Mouse (Mus musculus) Patski (cell line): ENCODE measurements around the gene Yap1. TPM values are rescaled to one million over a fixed set of nuclear protein-coding genes. Genes with fewer than 3 reads are reported as not detected.

ENCODE experiments used
- ATAC-seq: fragments of 100-300 bp; one replicate; pipeline ENCODE4 v1.8.0; 2021
- CTCF ChIA-PET: fragments of 350-600 bp; sonication (Branson Sonifier 250); formaldehyde crosslinking; loops from one replicate; lab custom pipeline; 2022; ENCODE audit warnings: inconsistent platforms; lab: Charles Lee
- POLR2A ChIA-PET: fragments of 350-600 bp; sonication (Branson Sonifier 250); formaldehyde crosslinking; loops from one replicate; lab custom pipeline; 2022; ENCODE audit warnings: antibody characterized with exemption, inconsistent platforms; lab: Charles Lee
- DNase-seq: peaks from one replicate; pipeline ENCODE4 v3.0.0-alpha.2; 2011; ENCODE audit warnings: low read depth, low spot score
- H3K27me3 ChIP-seq: fragments of 371-371 bp; one replicate; pipeline ENCODE4 v1.5.1; 2021
- CTCF ChIP-seq: fragments of 100-300 bp; IDR thresholded peaks from one replicate; pipeline ENCODE4 v1.5.1; 2021
- in situ Hi-C: fragments of 300-500 bp; cut with MboI; formaldehyde crosslinking; loops from 3 replicates; pipeline ENCODE4 v1.11.1; 2018; ENCODE audit warnings: low pct_unique_long_range_greater_than_20kb, mixed read lengths
- polyA plus RNA-seq: library from polyadenylated mRNA; unstranded; gene quantifications from one replicate; pipeline ENCODE4 v1.2.3, GENCODE M21; 2021

The Yap1 gene
- polyA plus RNA-seq, 1 experiment from 2014 or later: 80.0 TPM

- peak; percentile 74 for DNase-seq
- no peak for TF ChIP-seq CTCF
- H3K27me3 ChIP-seq: no peaks in the 10 kb centered on the region
- ChIA-PET POLR2A (interaction anchor here (0.7 to 2.0 kb wide), 5 partner anchors 26 to 51 kb away, joined by 3 to 6 read pairs (median 4); no protein-coding TSS in a partner anchor), CTCF (no interaction called here)
- ATAC-seq: peak; percentile 80
- in situ Hi-C loops: no loop called here
Observed at GRCm38 (mm10) chr9:8003301-8004271, 810 bp downstream of the Yap1 start.

- no peaks in the 10 kb centered on the region for H3K27me3 ChIP-seq
- ATAC-seq (no peak), DNase-seq (no peak)
- ChIA-PET CTCF (no interaction called here), POLR2A (no interaction called here)
- TF ChIP-seq CTCF: no peak
- in situ Hi-C loops: no loop called here
Observed at GRCm38 (mm10) chr9:8002806-8003205, 1.6 kb downstream of the Yap1 start.

- no peaks in the 10 kb centered on the region for H3K27me3 ChIP-seq
- DNase-seq: no peak
- no peak for ATAC-seq
- ChIA-PET POLR2A (no interaction called here), CTCF (interaction anchor here (1.1 kb wide), 1 partner anchor 32 kb away, joined by 3 read pairs; no protein-coding TSS in a partner anchor)
- TF ChIP-seq CTCF: no peak
- in situ Hi-C loops: no loop called here
Observed at GRCm38 (mm10) chr9:8001352-8001751, 3.0 kb downstream of the Yap1 start.

- no peaks in the 10 kb centered on the region for H3K27me3 ChIP-seq
- POLR2A ChIA-PET: no interaction called here
Observed at GRCm38 (mm10) chr9:7994275-7994674, 10.1 kb downstream of the Yap1 start.

GRCm38 (mm10) chr9:7992651-7993050, 11.7 kb downstream of the Yap1 start:
- POLR2A ChIA-PET: no interaction called here
- DNase-seq: no peak
- ATAC-seq: no peak
- TF ChIP-seq CTCF: no peak
- no peaks in the 10 kb centered on the region for H3K27me3 ChIP-seq
- CTCF ChIA-PET: no interaction called here
- in situ Hi-C loops: no loop called here

More at GRCm38 (mm10) chr9:7994275-7994674, 10.1 kb downstream of the Yap1 start:
- CTCF ChIA-PET: no interaction called here
- ATAC-seq (no peak), DNase-seq (no peak)
- in situ Hi-C loops: no loop called here
- TF ChIP-seq CTCF: no peak

GRCm38 (mm10) chr9:7990897-7991296, 13.5 kb downstream of the Yap1 start:
- in situ Hi-C loops: no loop called here
- DNase-seq (no peak), ATAC-seq (no peak)
- H3K27me3 ChIP-seq: no peaks in the 10 kb centered on the region
- TF ChIP-seq CTCF: no peak
- ChIA-PET POLR2A (no interaction called here), CTCF (no interaction called here)

- ChIA-PET POLR2A (no interaction called here), CTCF (no interaction called here)
- ATAC-seq (no peak), DNase-seq (no peak)
- no peaks in the 10 kb centered on the region for H3K27me3 ChIP-seq
- in situ Hi-C loops: no loop called here
- no peak for TF ChIP-seq CTCF
Observed at GRCm38 (mm10) chr9:7987119-7987518, 17.3 kb downstream of the Yap1 start.

GRCm38 (mm10) chr9:7984287-7984686, 20.1 kb downstream of the Yap1 start:
- in situ Hi-C loops: no loop called here
- ChIA-PET POLR2A (no interaction called here), CTCF (no interaction called here)
- no peak for DNase-seq
- H3K27me3 ChIP-seq: no peaks in the 10 kb centered on the region
- ATAC-seq: no peak
- no peak for TF ChIP-seq CTCF

- POLR2A ChIA-PET: no interaction called here
- H3K27me3 ChIP-seq: no peaks in the 10 kb centered on the region
- ATAC-seq (no peak), DNase-seq (no peak)
- TF ChIP-seq CTCF: no peak
- CTCF ChIA-PET: no interaction called here
- in situ Hi-C loops: no loop called here
Observed at GRCm38 (mm10) chr9:7983665-7984064, 20.7 kb downstream of the Yap1 start.

- no peak for TF ChIP-seq CTCF
- CTCF ChIA-PET: interaction anchor here (1.0 to 1.7 kb wide), 2 partner anchors 18 to 228 kb away, joined by 3 to 4 read pairs; no protein-coding TSS in a partner anchor
- ATAC-seq (no peak), DNase-seq (no peak)
- POLR2A ChIA-PET: interaction anchor here (1.5 kb wide), 1 partner anchor 12 kb away, joined by 5 read pairs; no protein-coding TSS in a partner anchor
- in situ Hi-C loops: no loop called here
- H3K27me3 ChIP-seq: no peaks in the 10 kb centered on the region
Observed at GRCm38 (mm10) chr9:7980162-7980561, 24.2 kb downstream of the Yap1 start.
